Mouse (Mus musculus) kidney, adult 2 months (tissue): ENCODE measurements around the gene Slc35b4. TPM values are rescaled to one million over a fixed set of nuclear protein-coding genes. Genes with fewer than 3 reads are reported as not detected.

Source experiments
- DNase-seq: peaks from one replicate; pipeline ENCODE4 v3.0.0; 2021
- H3K27ac ChIP-seq: fragments of 200-500 bp; 2 replicates; pipeline ENCODE4 v1.5.1; 2012; ENCODE audit warnings: low read depth, low read length, control low read depth, inconsistent platforms; ENCODE audit not compliant: insufficient read depth
- H3K27me3 ChIP-seq: fragments of 200-500 bp; replicated peaks from 2 replicates; pipeline ENCODE4 v1.6.1; 2012; ENCODE audit warnings: mild to moderate bottlenecking, moderate library complexity, low read length, inconsistent platforms; ENCODE audit not compliant: control insufficient read depth, insufficient read depth
- H3K36me3 ChIP-seq: fragments of 200-500 bp; 2 replicates; pipeline ENCODE4 v1.6.1; 2012; ENCODE audit warnings: mild to moderate bottlenecking, moderate library complexity, low read length, inconsistent platforms; ENCODE audit not compliant: control insufficient read depth, insufficient read depth
- H3K4me1 ChIP-seq: fragments of 200-500 bp; 2 replicates; pipeline ENCODE4 v1.6.1; 2011; ENCODE audit warnings: low read length; ENCODE audit not compliant: control insufficient read depth, insufficient read depth
- H3K4me3 ChIP-seq: fragments of 200-500 bp; 2 replicates; pipeline ENCODE4 v1.5.1; 2011; ENCODE audit warnings: mild to moderate bottlenecking, low read depth, low read length, control low read depth; ENCODE audit not compliant: insufficient read depth
- CTCF ChIP-seq: fragments of 200-500 bp; conservative IDR thresholded peaks from 2 replicates; pipeline ENCODE4 v1.5.1; 2011; ENCODE audit warnings: low read depth, mild to moderate bottlenecking, control low read depth, low read length, moderate library complexity, mixed read lengths; ENCODE audit not compliant: insufficient read depth, insufficient read length
- POLR2A ChIP-seq: fragments of 200-500 bp; IDR thresholded peaks from one replicate; pipeline ENCODE4 v1.6.1; 2011; ENCODE audit warnings: low read depth, low read length, control low read depth
- WGBS: fragments of 180-500 bp; shearing (Covaris S2); methylation state at CpG from one replicate; pipeline ENCODE4 v1.1.7; 2018; 5-methylcytosine and 5-hydroxymethylcytosine counted together
- polyA plus RNA-seq: library from polyadenylated mRNA; depleted of rRNA; stranded (reverse); fragments of >200 nt; gene quantifications from 2 replicates; pipeline ENCODE4 v1.2.3, GENCODE M21; 2012

Slc35b4 gene
- polyA plus RNA-seq, 1 experiment = 88.5 TPM

DNA sequence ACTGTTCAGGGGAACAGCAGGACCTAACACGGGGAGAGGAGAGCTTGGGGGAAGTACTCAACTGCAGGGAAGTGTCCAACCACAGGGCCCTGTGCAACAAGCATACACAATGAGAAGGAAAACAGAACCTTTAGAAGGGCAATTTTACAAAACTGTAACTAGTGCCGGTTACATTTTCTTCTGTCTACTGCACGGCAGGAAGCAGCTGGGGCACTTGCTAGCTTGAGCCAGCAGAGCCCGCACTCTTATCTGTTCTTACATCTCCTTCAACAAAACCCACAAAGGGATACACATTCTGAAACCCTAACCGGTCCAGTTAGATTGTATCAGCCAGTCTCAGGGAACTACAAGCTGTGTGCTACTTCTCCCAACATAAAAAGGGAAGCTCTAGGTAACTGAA, 20.9 kb downstream of the Slc35b4 start:
- 6% methylated on average over 5 of the region's 5 CpGs for WGBS
- Histone ChIP-seq H3K4me1 (peaks cover 39% of the 10 kb centered on the region), H3K4me3 (no peak overlapping the region), H3K27me3 (no peaks in the 10 kb centered on the region), H3K27ac (peak overlapping the region; percentile 80), H3K36me3 (peaks cover 4% of the 10 kb centered on the region)
- DNase-seq = peak; percentile 61
- TF ChIP-seq POLR2A (no peak), CTCF (no peak)

DNA sequence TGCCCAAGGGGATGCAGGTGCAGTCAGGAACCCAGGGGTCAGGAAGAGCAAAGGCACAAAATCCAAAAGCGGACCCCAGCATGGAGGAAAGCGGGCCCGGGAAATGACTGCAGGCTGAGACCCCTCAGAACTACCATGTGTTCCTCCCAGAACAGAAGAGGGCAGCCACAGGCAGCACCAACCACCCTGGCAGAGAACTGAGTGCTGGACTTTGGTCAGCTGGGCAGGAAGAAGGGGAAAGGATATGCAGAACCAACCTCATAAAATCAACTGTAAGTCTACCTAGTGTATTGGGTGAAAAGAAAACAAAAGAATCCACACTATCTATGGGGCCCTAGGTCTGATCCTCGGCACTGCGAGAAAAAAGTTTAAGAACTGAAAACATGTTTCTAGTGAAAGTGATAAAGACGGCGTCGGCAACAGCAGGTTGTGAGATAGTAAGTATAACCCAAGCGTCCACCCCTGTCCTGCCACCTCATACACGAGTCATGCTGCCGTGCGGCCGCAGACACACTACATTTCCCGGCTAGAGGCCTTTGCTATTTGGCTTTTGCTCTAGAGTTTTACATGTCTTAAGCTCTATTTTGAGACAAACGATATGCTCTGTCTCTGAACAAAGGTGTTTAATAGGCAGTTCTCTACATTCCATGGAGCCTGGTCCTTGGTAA, 21.6 kb downstream of the Slc35b4 start:
- DNase-seq = peak; percentile 84
- Histone ChIP-seq H3K4me3 (no peak overlapping the region), H3K27ac (peak overlapping the region; percentile 80), H3K27me3 (no peaks in the 10 kb centered on the region), H3K36me3 (peaks cover 4% of the 10 kb centered on the region), H3K4me1 (peaks cover 39% of the 10 kb centered on the region)
- TF ChIP-seq CTCF (no peak), POLR2A (no peak)
- WGBS = 58% methylated on average over 15 of the region's 15 CpGs

GRCm38 (mm10) chr6:34154202-34154601, 22.7 kb downstream of the Slc35b4 start:
- DNase-seq = peak; percentile 84
- Histone ChIP-seq H3K4me1 (peaks cover 39% of the 10 kb centered on the region), H3K36me3 (no peaks in the 10 kb centered on the region), H3K4me3 (no peak overlapping the region), H3K27me3 (no peaks in the 10 kb centered on the region), H3K27ac (peak overlapping the region; percentile 82)
- 10% methylated on average over 3 of the region's 3 CpGs for WGBS
- no peak for TF ChIP-seq POLR2A
- TF ChIP-seq CTCF = no peak

DNA sequence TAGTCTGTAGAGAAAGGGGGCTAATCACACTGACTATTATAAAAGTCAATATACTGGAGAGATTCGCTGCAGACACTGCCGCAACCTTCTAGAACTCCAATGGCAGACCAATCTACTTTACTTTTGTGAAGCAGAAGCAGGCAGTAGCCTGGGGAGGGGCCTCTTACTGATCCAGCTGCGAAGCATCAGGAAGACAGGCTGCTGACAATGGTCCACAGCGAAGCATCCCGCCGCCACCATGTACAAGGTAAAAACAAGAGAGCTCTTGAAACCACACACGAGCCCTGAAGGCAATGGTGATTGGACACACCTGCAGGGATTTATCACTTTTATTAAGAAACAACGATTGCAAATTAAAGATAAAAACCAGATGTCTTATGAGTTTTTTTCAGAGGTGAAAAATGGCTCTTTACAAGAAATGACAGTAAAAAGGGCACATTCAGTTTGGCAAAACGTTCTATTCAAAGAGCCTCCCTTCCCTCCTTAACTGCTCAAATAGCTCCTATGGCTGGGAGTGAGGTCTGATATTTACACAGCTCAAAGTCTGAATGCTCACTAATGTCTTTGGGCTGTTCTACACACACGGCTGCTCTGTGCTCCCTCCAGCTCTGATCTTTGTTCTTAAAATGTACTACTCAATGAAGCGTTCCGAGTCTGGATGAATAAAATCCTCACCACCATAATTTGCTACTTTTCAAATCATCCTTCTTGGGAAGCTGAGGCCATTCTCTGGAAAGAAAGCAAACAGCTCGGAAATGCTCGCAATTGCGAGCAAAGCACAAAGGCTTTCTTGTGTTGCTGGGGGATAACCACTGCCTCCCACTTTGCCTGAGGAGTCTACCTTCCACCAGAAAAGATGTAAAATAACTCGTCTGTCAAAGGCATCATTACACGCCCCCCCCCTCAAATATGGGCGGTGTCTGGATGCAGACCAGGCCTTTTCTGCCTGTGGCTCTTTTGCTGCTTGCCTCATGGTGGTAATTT, 23.6 kb downstream of the Slc35b4 start:
- peak; percentile 70 for DNase-seq
- H3K4me1 ChIP-seq = peaks cover 39% of the 10 kb centered on the region

GRCm38 (mm10) chr6:34149821-34150220, 27.1 kb downstream of the Slc35b4 start:
- 100% methylated on average over 1 of the region's 1 CpGs for WGBS
- Histone ChIP-seq H3K4me3 (no peak overlapping the region), H3K36me3 (no peaks in the 10 kb centered on the region), H3K27me3 (no peaks in the 10 kb centered on the region), H3K4me1 (peaks cover 19% of the 10 kb centered on the region), H3K27ac (no peak overlapping the region)
- no peak for DNase-seq
- TF ChIP-seq POLR2A = no peak
- no peak for TF ChIP-seq CTCF

More for the DNA sequence above, 23.6 kb downstream of the Slc35b4 start:
- no peak for TF ChIP-seq POLR2A
- TF ChIP-seq CTCF = no peak
- 49% methylated on average over 18 of the region's 18 CpGs for WGBS
- H3K27me3 ChIP-seq = no peaks in the 10 kb centered on the region
- no peaks in the 10 kb centered on the region for H3K36me3 ChIP-seq
- peak overlapping the region; percentile 82 for H3K27ac ChIP-seq
- no peak overlapping the region for H3K4me3 ChIP-seq

- Histone ChIP-seq H3K4me1 (peaks cover 14% of the 10 kb centered on the region), H3K27ac (no peak overlapping the region), H3K27me3 (no peaks in the 10 kb centered on the region), H3K4me3 (no peak overlapping the region), H3K36me3 (no peaks in the 10 kb centered on the region)
- TF ChIP-seq CTCF (no peak), POLR2A (no peak)
- DNase-seq = no peak
- 85% methylated on average over 9 of the region's 9 CpGs for WGBS
These were observed 27.8 kb downstream of the Slc35b4 start for GRCm38 (mm10) chr6:34149066-34149465.

DNA sequence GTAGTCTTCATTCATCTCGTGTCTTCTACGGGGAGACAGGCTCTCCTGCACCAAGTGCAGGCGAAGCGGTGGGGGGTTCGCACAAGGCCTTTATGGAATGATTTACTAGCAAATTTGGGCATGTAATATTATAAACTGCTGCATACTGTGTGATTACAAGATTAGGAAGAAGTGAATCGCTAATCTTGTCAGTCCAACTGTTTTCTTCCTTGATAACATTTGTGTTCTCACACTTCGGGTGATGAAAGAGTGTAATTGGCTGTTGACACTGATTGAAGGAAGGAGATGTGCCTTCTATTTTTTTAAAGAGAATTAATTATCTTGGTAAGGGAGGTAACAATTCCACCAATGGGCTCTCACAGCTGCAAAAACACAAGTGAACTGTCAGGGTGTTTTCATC, 28.3 kb downstream of the Slc35b4 start:
- WGBS = 76% methylated on average over 7 of the region's 7 CpGs
- Histone ChIP-seq H3K36me3 (no peaks in the 10 kb centered on the region), H3K4me1 (peaks cover 9% of the 10 kb centered on the region), H3K4me3 (no peak overlapping the region), H3K27ac (no peak overlapping the region), H3K27me3 (no peaks in the 10 kb centered on the region)
- DNase-seq = no peak
- TF ChIP-seq CTCF (no peak), POLR2A (no peak)
